Mouse (Mus musculus) neural tube, embryonic 14.5 days (tissue): ENCODE data around the gene Ugt1a9. TPM values are rescaled to one million over a fixed set of nuclear protein-coding genes. Genes with fewer than 3 reads are reported as not detected.
A peak's percentile ranks its signal among the peaks of the same experiment; 100 is the strongest.

ENCODE experiments used
- ATAC-seq: fragments of 200-750 bp; cut with Nextera tagmentation; 2 replicates; pipeline ENCODE4 v1.8.0; 2017; ENCODE audit warnings: low read depth, mild to moderate bottlenecking, moderate TSS enrichment, moderate library complexity
- H3K27ac ChIP-seq: fragments of 300-500 bp; sonication (generic); 2 replicates; pipeline ENCODE4 v1.5.1; 2014; ENCODE audit warnings: low read depth, mild to moderate bottlenecking, control low read depth, low read length, moderate library complexity, mixed read lengths
- H3K27me3 ChIP-seq: fragments of 300-500 bp; sonication (generic); 2 replicates; pipeline ENCODE4 v1.6.1; 2014; ENCODE audit warnings: low read length; ENCODE audit not compliant: control insufficient read depth, insufficient read depth
- H3K36me3 ChIP-seq: fragments of 300-500 bp; sonication (generic); 2 replicates; pipeline ENCODE4 v1.6.1; 2014; ENCODE audit warnings: low read length, mixed read lengths; ENCODE audit not compliant: control insufficient read depth, insufficient read depth
- H3K4me1 ChIP-seq: fragments of 300-500 bp; sonication (generic); 2 replicates; pipeline ENCODE4 v1.6.1; 2014; ENCODE audit warnings: low read length; ENCODE audit not compliant: control insufficient read depth, insufficient read depth
- H3K4me2 ChIP-seq: fragments of 300-500 bp; sonication (generic); 2 replicates; pipeline ENCODE4 v1.6.1; 2014; ENCODE audit warnings: mild to moderate bottlenecking, low read depth, low read length, control low read depth
- H3K4me3 ChIP-seq: fragments of 300-500 bp; sonication (generic); 2 replicates; pipeline ENCODE4 v1.5.1; 2014; ENCODE audit warnings: low read depth, low read length, control low read depth, mixed read lengths
- H3K9ac ChIP-seq: fragments of 300-500 bp; sonication (generic); replicated peaks from 2 replicates; pipeline ENCODE4 v1.6.1; 2014; ENCODE audit warnings: low read depth, mild to moderate bottlenecking, control low read depth, low read length, mixed read lengths
- H3K9me3 ChIP-seq: fragments of 300-500 bp; sonication (generic); 2 replicates; pipeline ENCODE4 v1.6.1; 2016; ENCODE audit warnings: low read length; ENCODE audit not compliant: control insufficient read depth
- WGBS: fragments of 180-500 bp; shearing (Covaris S2); extraction: QIAGEN DNeasy Blood & Tissue Kit; methylation state at CpG from one replicate; pipeline ENCODE4 v1.1.7; 2014; 5-methylcytosine and 5-hydroxymethylcytosine counted together
- polyA plus RNA-seq: library from polyadenylated mRNA; unstranded; fragments of >200 nt; fragmentation: Nextera tagmentation; extraction: Ambion mirVana; gene quantifications from 2 replicates; pipeline ENCODE4 v1.2.1, GENCODE M21; 2014

Gene Ugt1a9
- polyA plus RNA-seq, 1 experiment from 2014 or later = not detected

DNA sequence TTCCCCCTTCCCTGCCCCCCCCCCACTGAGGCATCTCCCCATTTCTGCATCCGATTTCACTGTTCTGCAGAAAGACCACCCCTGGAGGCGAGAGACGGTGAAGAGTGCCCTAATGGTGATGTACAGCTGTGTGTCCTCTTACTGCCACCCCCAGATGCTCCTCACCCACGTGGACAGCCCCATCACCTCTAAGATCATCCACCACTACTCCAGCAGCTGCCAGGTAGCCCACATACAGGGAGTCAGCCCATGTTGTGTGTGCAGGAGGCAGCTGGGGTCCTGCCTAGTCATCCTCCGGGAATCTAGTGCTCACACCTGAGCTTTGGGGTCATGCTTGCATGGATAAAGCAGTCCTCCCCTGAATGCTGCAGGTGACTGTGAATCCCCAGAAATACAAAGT, 173.3 kb downstream of the Ugt1a9 start:
- Histone ChIP-seq H3K9me3 (peaks cover 93% of the 10 kb centered on the region), H3K4me2 (no peak overlapping the region), H3K4me3 (no peak overlapping the region), H3K27ac (no peak overlapping the region), H3K9ac (no peak overlapping the region), H3K36me3 (no peaks in the 10 kb centered on the region), H3K4me1 (no peaks in the 10 kb centered on the region), H3K27me3 (no peaks in the 10 kb centered on the region)
- ATAC-seq = no peak
- 67% methylated on average over 5 of the region's 5 CpGs for WGBS

DNA sequence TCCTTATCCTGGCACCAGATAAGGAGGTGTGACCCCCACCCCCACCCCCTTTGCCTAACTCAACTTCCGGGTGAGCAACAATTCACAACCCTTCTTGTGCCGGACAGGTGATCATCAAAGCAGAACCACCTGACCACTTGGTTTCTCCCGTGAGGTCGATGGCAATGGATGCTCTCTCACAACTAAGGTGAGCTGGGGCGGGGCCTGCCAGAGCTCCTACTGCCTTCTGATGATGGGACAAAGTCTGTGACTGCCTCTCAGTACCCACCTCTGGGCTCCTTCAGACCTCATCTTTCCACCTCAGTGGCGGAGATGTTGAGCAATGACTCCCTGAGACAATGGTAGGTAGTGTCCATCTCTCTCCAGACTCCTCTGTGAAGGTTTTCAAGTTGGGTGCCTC, 175.3 kb downstream of the Ugt1a9 start:
- no peak for ATAC-seq
- no peak overlapping the region for H3K9ac ChIP-seq
- H3K9me3 ChIP-seq = peaks cover 93% of the 10 kb centered on the region
- no peaks in the 10 kb centered on the region for H3K4me1 ChIP-seq
- no peaks in the 10 kb centered on the region for H3K36me3 ChIP-seq
- H3K27ac ChIP-seq = no peak overlapping the region
- WGBS = 79% methylated on average over 6 of the region's 6 CpGs
- H3K27me3 ChIP-seq = no peaks in the 10 kb centered on the region
- H3K4me3 ChIP-seq = no peak overlapping the region
- no peak overlapping the region for H3K4me2 ChIP-seq

DNA sequence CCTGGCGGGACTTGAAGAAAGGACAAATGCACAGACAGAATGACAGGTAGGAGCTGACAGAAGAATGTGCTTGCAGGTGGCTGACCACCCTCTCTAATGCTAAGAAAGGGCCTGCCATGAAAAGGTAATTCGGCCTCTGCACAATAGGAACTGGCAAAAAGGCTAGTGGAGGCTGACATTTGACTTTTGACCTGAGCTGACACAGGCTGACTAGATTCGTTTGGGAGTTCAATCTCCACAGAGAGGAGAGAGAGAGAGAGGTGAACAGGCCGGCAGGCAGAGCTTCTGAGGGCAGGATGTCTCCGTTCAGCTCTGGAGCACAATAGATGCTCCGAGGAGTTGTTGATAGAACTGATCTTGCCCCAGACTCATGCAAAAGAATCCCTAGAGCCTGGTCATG, 175.8 kb downstream of the Ugt1a9 start:
- Histone ChIP-seq H3K27me3 (no peaks in the 10 kb centered on the region), H3K4me3 (no peak overlapping the region), H3K4me2 (no peak overlapping the region), H3K27ac (no peak overlapping the region), H3K36me3 (no peaks in the 10 kb centered on the region), H3K4me1 (no peaks in the 10 kb centered on the region), H3K9ac (no peak overlapping the region), H3K9me3 (peaks cover 94% of the 10 kb centered on the region)
- 49% methylated on average over 6 of the region's 6 CpGs for WGBS
- no peak for ATAC-seq

DNA sequence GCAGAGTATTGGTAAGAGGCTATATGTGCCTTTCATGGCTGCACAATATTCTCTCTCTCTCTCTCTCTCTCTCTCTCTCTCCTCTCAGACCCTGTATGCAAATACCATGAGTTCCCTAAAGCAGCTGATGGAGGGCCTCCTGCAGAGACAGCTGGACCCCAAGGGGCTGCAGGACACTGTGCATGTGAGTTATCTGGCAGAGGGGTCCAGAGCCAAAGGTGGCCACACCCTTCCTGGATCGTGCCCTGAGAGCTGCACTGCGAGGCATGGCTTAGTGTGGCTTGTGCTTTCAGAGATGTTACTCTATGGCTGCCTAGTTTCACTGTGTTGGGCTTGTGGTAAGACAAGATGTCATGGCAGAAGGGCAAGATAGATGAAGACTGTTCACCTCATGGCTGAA, 177.1 kb downstream of the Ugt1a9 start:
- H3K4me3 ChIP-seq = no peak overlapping the region
- ATAC-seq = 0 out of 2 replicates have a peak, but pooled peaks have one; percentile 3
- H3K36me3 ChIP-seq = no peaks in the 10 kb centered on the region
- H3K4me2 ChIP-seq = no peak overlapping the region
- no peaks in the 10 kb centered on the region for H3K27me3 ChIP-seq
- H3K9ac ChIP-seq = no peak overlapping the region
- no peak overlapping the region for H3K27ac ChIP-seq
- H3K4me1 ChIP-seq = no peaks in the 10 kb centered on the region
- WGBS = 51% methylated on average over 2 of the region's 2 CpGs
- H3K9me3 ChIP-seq = peaks cover 92% of the 10 kb centered on the region

DNA sequence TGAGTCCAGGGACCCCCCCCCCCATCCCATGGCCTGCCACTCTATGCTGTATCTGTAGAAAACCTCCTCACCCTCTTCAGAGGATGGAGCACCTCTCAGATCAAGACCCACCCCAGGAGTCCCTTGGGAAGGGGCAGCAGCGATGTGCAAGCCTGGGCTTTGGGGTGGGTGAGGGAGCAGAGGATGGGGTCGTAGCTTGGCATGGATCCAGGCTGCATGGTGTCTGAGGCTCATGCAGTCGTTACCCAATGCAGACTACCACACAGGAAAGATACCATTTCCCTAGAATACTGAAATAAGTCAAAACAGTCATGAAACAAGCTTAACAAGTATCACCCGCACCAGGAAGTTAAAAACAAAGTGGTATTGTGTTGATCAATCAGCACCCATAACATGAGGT, 178.1 kb downstream of the Ugt1a9 start:
- H3K9ac ChIP-seq = no peak overlapping the region
- no peak for ATAC-seq

DNA sequence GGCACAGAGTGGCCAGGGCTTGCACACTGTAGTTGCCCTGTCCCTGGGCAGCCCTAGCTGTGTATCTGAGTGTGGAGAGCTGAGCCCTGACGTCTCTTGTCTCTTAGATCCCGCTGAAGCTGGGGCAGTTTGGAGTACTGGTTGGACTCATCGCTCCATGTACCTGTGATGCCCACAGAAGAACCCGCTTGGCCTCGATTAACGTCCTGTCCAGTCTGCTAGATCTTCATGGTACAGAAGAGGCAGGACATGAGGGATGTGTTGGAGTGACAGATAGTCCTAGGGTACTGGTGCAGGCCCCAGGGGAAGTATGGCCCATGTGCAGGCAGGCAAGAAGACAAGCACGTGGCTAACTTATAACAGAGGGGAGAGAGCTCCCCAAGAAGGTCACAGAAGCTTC, 179.0 kb downstream of the Ugt1a9 start:
- no peak overlapping the region for H3K4me3 ChIP-seq
- no peaks in the 10 kb centered on the region for H3K36me3 ChIP-seq
- no peak for ATAC-seq
- peaks cover 88% of the 10 kb centered on the region for H3K9me3 ChIP-seq
- no peak overlapping the region for H3K4me2 ChIP-seq
- 80% methylated on average over 7 of the region's 7 CpGs for WGBS
- H3K9ac ChIP-seq = no peak overlapping the region
- H3K27me3 ChIP-seq = no peaks in the 10 kb centered on the region
- no peak overlapping the region for H3K27ac ChIP-seq
- H3K4me1 ChIP-seq = no peaks in the 10 kb centered on the region

More for the DNA sequence above, 178.1 kb downstream of the Ugt1a9 start:
- H3K9me3 ChIP-seq = peaks cover 89% of the 10 kb centered on the region
- no peak overlapping the region for H3K4me3 ChIP-seq
- no peaks in the 10 kb centered on the region for H3K4me1 ChIP-seq
- no peaks in the 10 kb centered on the region for H3K36me3 ChIP-seq
- H3K27me3 ChIP-seq = no peaks in the 10 kb centered on the region
- no peak overlapping the region for H3K27ac ChIP-seq
- no peak overlapping the region for H3K4me2 ChIP-seq
- WGBS = 68% methylated on average over 4 of the region's 4 CpGs

DNA sequence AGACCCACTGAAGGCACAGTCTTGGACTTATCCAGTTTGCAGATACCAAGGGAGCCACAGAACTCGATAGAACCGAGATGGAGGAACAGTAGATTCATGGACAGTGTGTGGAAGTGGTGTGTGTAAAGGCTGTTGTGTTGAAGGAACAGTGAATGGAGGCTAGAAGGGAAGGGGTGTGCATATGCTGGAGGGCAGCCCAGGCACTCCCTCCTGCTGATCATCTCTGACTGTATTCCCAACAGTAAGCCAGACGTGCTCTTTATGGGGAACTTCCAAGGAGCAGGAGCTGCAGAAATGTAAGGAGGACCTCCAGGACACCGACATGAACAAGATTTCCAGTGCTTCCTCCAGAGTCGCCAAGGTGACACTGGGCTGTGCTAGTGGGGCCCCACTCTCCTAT, 179.4 kb downstream of the Ugt1a9 start:
- Histone ChIP-seq H3K4me2 (no peak overlapping the region), H3K27ac (no peak overlapping the region), H3K4me3 (no peak overlapping the region), H3K36me3 (no peaks in the 10 kb centered on the region), H3K4me1 (no peaks in the 10 kb centered on the region), H3K27me3 (no peaks in the 10 kb centered on the region), H3K9me3 (peaks cover 88% of the 10 kb centered on the region), H3K9ac (no peak overlapping the region)
- WGBS = 84% methylated on average over 5 of the region's 5 CpGs
- ATAC-seq = no peak

DNA sequence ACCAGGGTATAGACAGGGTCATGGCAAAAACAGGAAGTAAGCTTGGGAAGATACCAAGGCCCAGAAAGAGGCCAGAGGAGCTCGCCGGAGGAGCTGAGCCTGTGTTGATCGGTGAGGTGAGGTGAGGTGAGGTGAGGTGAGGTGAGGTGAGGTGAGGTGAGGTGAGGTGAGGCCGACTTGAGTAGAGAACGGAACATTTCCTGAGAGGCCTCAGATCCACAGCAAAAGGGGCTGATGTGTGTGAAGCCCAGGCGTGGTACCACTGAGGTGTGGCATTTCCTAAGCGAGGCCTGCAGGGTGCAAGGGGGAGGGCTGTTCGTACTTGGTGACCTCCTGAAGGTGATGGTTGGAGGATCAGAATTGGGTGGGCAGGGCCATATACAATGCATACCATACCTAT, 182.5 kb downstream of the Ugt1a9 start:
- H3K27me3 ChIP-seq = no peaks in the 10 kb centered on the region
- WGBS = 78% methylated on average over 8 of the region's 8 CpGs

DNA sequence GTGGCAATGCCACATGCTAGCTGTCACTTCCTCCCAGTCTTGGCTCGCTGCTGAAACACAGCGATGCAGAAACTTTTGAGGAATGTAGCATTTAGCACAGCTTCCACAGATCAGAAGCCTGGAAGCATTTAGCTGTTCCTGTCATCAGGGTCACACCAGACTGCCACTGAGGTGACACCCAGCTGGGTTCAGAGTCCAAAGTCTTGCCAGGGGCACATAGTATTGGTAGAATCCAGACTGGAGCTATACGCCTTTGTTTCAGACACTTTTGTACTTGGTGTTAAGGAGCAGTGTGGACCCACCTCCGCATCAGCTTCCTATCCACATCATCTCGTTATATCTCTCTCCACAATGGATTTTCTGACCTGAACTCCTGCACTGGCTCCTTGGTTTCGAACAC, 182.9 kb downstream of the Ugt1a9 start:
- Histone ChIP-seq H3K9ac (no peak overlapping the region), H3K4me2 (no peak overlapping the region), H3K27me3 (no peaks in the 10 kb centered on the region), H3K27ac (no peak overlapping the region), H3K9me3 (peaks cover 84% of the 10 kb centered on the region), H3K4me1 (no peaks in the 10 kb centered on the region), H3K36me3 (no peaks in the 10 kb centered on the region), H3K4me3 (no peak overlapping the region)
- 77% methylated on average over 6 of the region's 6 CpGs for WGBS
- no peak for ATAC-seq

More for the DNA sequence above, 182.5 kb downstream of the Ugt1a9 start:
- Histone ChIP-seq H3K4me2 (no peak overlapping the region), H3K9ac (no peak overlapping the region), H3K9me3 (peaks cover 85% of the 10 kb centered on the region), H3K4me1 (no peaks in the 10 kb centered on the region), H3K27ac (no peak overlapping the region), H3K4me3 (no peak overlapping the region), H3K36me3 (no peaks in the 10 kb centered on the region)
- ATAC-seq = no peak
